Mouse (Mus musculus) ES-E14 (cell line): ENCODE measurements around the gene B3gntl1.
A peak's percentile ranks its signal among the peaks of the same experiment; 100 is the strongest.

Source experiments
- CHD2 ChIP-seq: IDR thresholded peaks from 2 replicates; pipeline ENCODE4 v1.6.1; 2014; ENCODE audit warnings: mild to moderate bottlenecking, low read depth, low read length, inconsistent platforms
- HCFC1 ChIP-seq: IDR thresholded peaks from 2 replicates; pipeline ENCODE4 v1.6.1; 2012; ENCODE audit warnings: low read length, inconsistent platforms, borderline replicate concordance; ENCODE audit not compliant: insufficient read depth
- MAFK ChIP-seq: IDR thresholded peaks from 2 replicates; pipeline ENCODE4 v1.6.1; 2014; ENCODE audit warnings: mild to moderate bottlenecking, low read depth, low read length, inconsistent platforms; ENCODE audit not compliant: insufficient read depth
- ZC3H11A ChIP-seq: IDR thresholded peaks from 2 replicates; pipeline ENCODE4 v1.6.1; 2012; ENCODE audit warnings: low read depth, mild to moderate bottlenecking, inconsistent platforms, low read length, borderline replicate concordance
- ZNF384 ChIP-seq: IDR thresholded peaks from 2 replicates; pipeline ENCODE4 v1.6.1; 2012; ENCODE audit warnings: low read depth, low read length, inconsistent platforms

DNA sequence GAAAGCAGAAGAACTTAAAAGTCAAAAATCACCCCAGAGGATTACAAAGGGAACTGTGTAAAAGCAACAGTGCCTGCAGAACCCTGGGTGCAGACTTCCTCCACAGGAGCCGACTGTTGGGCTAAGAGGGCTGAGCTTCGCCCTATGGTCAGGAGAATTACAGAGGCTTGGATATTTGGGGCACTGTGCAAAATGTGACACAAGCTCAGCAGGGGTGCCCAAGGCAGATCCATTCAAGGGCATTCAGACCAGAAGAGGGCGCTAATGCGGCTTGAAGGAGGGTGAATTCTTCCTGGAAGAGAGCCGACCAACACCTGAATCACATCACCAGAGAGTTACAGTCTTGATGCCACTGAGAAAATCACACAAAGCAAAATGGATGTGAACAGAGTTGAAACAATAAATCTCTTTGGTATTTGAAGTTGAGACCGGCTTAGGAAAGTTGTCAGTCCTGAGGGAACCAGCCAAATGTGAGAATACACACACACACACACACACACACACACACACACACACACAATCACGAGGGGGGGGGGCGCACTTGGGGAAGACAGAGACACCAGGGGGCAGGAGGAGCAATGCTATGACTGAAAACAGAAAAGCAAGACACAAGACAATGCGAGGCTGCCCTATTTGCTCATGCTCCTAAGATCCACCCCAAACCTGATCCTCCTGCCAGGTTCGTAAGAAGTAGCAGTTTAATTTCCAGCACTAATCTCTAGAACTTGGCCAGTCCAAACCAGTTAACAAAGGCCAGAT lies 20.2 kb downstream of the B3gntl1 start:
- TF ChIP-seq ZC3H11A, result 0 out of 2 replicates have a peak, but pooled peaks have one; percentile 17
- TF ChIP-seq ZNF384, result no peak
- TF ChIP-seq MAFK, result no peak
- TF ChIP-seq HCFC1, result no peak
- TF ChIP-seq CHD2, result no peak
